8 mouse cellular contexts compared by ENCODE assay signal in genomic region chr9:10904616-10905363, GRCm38 (mm10). TPM values are rescaled to one million over a fixed set of nuclear protein-coding genes. Genes with fewer than 3 reads are reported as not detected.
DNase-seq lines count a peak whose midpoint lies in the region; ATAC-seq and TF ChIP-seq lines count a peak whose summit lies in the region.

Gene Cntn5, minus strand, starts transcription at chr9:10904775.

- 2% methylated on average over 28 of the region's 28 CpGs for WGBS in kidney, embryonic 15.5 days
- 2% methylated on average over 28 of the region's 28 CpGs for WGBS in hindbrain, embryonic 14.5 days
- 3% methylated on average over 27 of the region's 28 CpGs for WGBS in limb, embryonic 14.5 days

- H3K27ac ChIP-seq in kidney, embryonic 15.5 days: no peak within 1 kb of the TSS
- peak within 1 kb of the TSS; percentile 63 for H3K27ac ChIP-seq in hindbrain, embryonic 14.5 days
- no peak within 1 kb of the TSS for H3K27ac ChIP-seq in limb, embryonic 14.5 days (replicated peaks; ENCODE audit: low read depth, low read length)

- H3K9me3 ChIP-seq in kidney, embryonic 15.5 days (replicated peaks): no peaks in the 10 kb centered on the region
- H3K9me3 ChIP-seq in hindbrain, embryonic 14.5 days (ENCODE audit: control insufficient read depth, low read length): no peaks in the 10 kb centered on the region
- H3K9me3 ChIP-seq in limb, embryonic 14.5 days (ENCODE audit: control insufficient read depth, low read length): no peaks in the 10 kb centered on the region

- peak within 1 kb of the TSS; percentile 35 for H3K4me3 ChIP-seq in kidney, embryonic 15.5 days (replicated peaks)
- peak within 1 kb of the TSS; percentile 47 for H3K4me3 ChIP-seq in hindbrain, embryonic 14.5 days (replicated peaks; ENCODE audit: low read length)
- H3K4me3 ChIP-seq in limb, embryonic 14.5 days (replicated peaks; ENCODE audit: low read length): peak within 1 kb of the TSS; percentile 31

- H3K27me3 ChIP-seq in kidney, embryonic 15.5 days: peaks cover 23% of the 10 kb centered on the region
- no peaks in the 10 kb centered on the region for H3K27me3 ChIP-seq in hindbrain, embryonic 14.5 days (ENCODE audit: control insufficient read depth, insufficient read depth, low read length)
- peaks cover 12% of the 10 kb centered on the region; the same call in 1 of the 2 replicates for H3K27me3 ChIP-seq in limb, embryonic 14.5 days (ENCODE audit: control insufficient read depth, insufficient read depth, low read length)

- peak within 1 kb of the TSS; percentile 70 for H3K4me2 ChIP-seq in kidney, embryonic 15.5 days
- H3K4me2 ChIP-seq in hindbrain, embryonic 14.5 days (replicated peaks): peak within 1 kb of the TSS; percentile 57
- H3K4me2 ChIP-seq in limb, embryonic 14.5 days (replicated peaks; ENCODE audit: low read depth, low read length, severe bottlenecking): peak within 1 kb of the TSS; percentile 54

- DNase-seq in kidney, adult 18-20 months: no peak
- peak; percentile 67 for DNase-seq in embryo, embryonic 10 days (ENCODE audit: low spot score)
- DNase-seq in hindbrain, embryonic 14.5 days (ENCODE audit: low spot score): peak; percentile 74
- no peak for DNase-seq in limb, embryonic 14.5 days (ENCODE audit: low spot score)
- peak; percentile 78 for DNase-seq in right cerebral cortex, postnatal 4 days
- no peak for DNase-seq in urinary bladder, adult 2 months (ENCODE audit: low spot score)
- no peak for DNase-seq in testis, postnatal 10 days (ENCODE audit: low spot score)

- H3K9ac ChIP-seq in kidney, embryonic 15.5 days: no peak within 1 kb of the TSS
- H3K9ac ChIP-seq in hindbrain, embryonic 14.5 days: peak within 1 kb of the TSS; percentile 59
- 0 out of 2 replicates have a peak within 1 kb of the TSS, but pooled peaks have one; percentile 4 for H3K9ac ChIP-seq in limb, embryonic 14.5 days (ENCODE audit: low read depth, low read length, severe bottlenecking)

- peak; percentile 84 for ATAC-seq in kidney, embryonic 15.5 days (replicated peaks; ENCODE audit: low FRiP score)
- peak; percentile 92 for ATAC-seq in hindbrain, embryonic 14.5 days (ENCODE audit: low FRiP score)
- no peak for ATAC-seq in limb, embryonic 14.5 days (ENCODE audit: low FRiP score, low read depth)

- no peak for TF ChIP-seq POLR2A in limb, embryonic 14.5 days (IDR thresholded peaks at IDR 0.05; ENCODE audit: borderline replicate concordance, extremely low read depth, insufficient read depth, insufficient read length)

- H3K36me3 ChIP-seq in kidney, embryonic 15.5 days: no peaks in the 10 kb centered on the region
- no peaks in the 10 kb centered on the region for H3K36me3 ChIP-seq in hindbrain, embryonic 14.5 days (replicated peaks; ENCODE audit: control insufficient read depth, insufficient read depth)
- H3K36me3 ChIP-seq in limb, embryonic 14.5 days (ENCODE audit: control insufficient read depth, insufficient read depth, low read length): no peaks in the 10 kb centered on the region

- peaks cover 8% of the 10 kb centered on the region for H3K4me1 ChIP-seq in kidney, embryonic 15.5 days
- H3K4me1 ChIP-seq in hindbrain, embryonic 14.5 days (replicated peaks; ENCODE audit: control insufficient read depth, insufficient read depth, low read length): peaks cover 8% of the 10 kb centered on the region; the same call in 1 of the 2 replicates
- H3K4me1 ChIP-seq in limb, embryonic 14.5 days (ENCODE audit: control insufficient read depth, insufficient read depth, low read length): peaks cover 3% of the 10 kb centered on the region; the same call in 1 of the 2 replicates

RNA-seq across cellular contexts. Expression of gene Cntn5, which starts in this region (rescaled TPM):
- 0.09 and 0.21 TPM in 2 replicates for polyA plus RNA-seq in kidney, embryonic 15.5 days (2015; fragmentation: Nextera tagmentation; extraction: Ambion mirVana)
- 20.8 and 22.0 TPM in 2 replicates for polyA plus RNA-seq in hindbrain, embryonic 14.5 days (2014; fragmentation: Nextera tagmentation; extraction: Ambion mirVana)
- 0.32 and 0.41 TPM in 2 replicates for polyA plus RNA-seq in limb, embryonic 14.5 days (2012; rRNA removed)
- polyA plus RNA-seq in limb, embryonic 14.5 days (2014; fragmentation: Nextera tagmentation; extraction: Ambion mirVana): 0.87 and 1.4 TPM in 2 replicates
- 0.01 and 0.03 TPM in 2 replicates for polyA plus RNA-seq in urinary bladder, adult 2 months (2012; rRNA removed)

Comparison
In these comparisons a context has a peak if more than half of its experiments do, and no peak if none do; other contexts are left out.
1. Peak in ATAC-seq, H3K4me3 ChIP-seq and H3K4me2 ChIP-seq in kidney, embryonic 15.5 days; RNA of the gene not detected or under 1 TPM.
2. DNase-seq: peak in embryo, embryonic 10 days (single experiment), hindbrain, embryonic 14.5 days (single experiment) and right cerebral cortex, postnatal 4 days (single experiment); none in kidney, adult 18-20 months (single experiment), limb, embryonic 14.5 days (single experiment), urinary bladder, adult 2 months (single experiment) and testis, postnatal 10 days (single experiment).
3. Peak in every context shown above with its lines, with median percentiles within 50 percentile points of each other: H3K4me2 ChIP-seq and H3K4me3 ChIP-seq.